Mouse (Mus musculus) heart, postnatal 4 days (tissue): Measurements from ENCODE around the gene Sds. TPM values are rescaled to one million over a fixed set of nuclear protein-coding genes. Genes with fewer than 3 reads are reported as not detected.
"Not testable (repeated sequence)": the region's sequence is repeated elsewhere in the genome, so short reads cannot be mapped to it uniquely, and the experiment has no call there.

Experiments used
- DNase-seq: peaks from one replicate; pipeline ENCODE4 v3.0.0; 2021
- total RNA-seq, 2 experiments: library from RNA; stranded (reverse); gene quantifications; 2 replicates each; pipeline ENCODE4 v1.2.3; 2021

The Sds gene
- total RNA-seq, 2 experiments from 2014 or later, result not detected

- no peak for DNase-seq
Measured at GRCm38 (mm10) chr5:120493440-120493839, 17.1 kb downstream of the Sds start.

GRCm38 (mm10) chr5:120493873-120494395 lies 17.6 kb downstream of the Sds start:
- DNase-seq, result no peak

- no peak for DNase-seq
Measured at GRCm38 (mm10) chr5:120495064-120495702, 18.9 kb downstream of the Sds start.

GRCm38 (mm10) chr5:120495703-120496226 lies 19.4 kb downstream of the Sds start:
- DNase-seq, result no peak

GRCm38 (mm10) chr5:120497071-120497470 lies 20.7 kb downstream of the Sds start:
- no peak for DNase-seq

GRCm38 (mm10) chr5:120499202-120499601 lies 22.9 kb downstream of the Sds start:
- no peak for DNase-seq

GRCm38 (mm10) chr5:120500609-120501008 lies 24.3 kb downstream of the Sds start:
- not testable (repeated sequence) for DNase-seq

GRCm38 (mm10) chr5:120502147-120502621 lies 25.9 kb downstream of the Sds start:
- no peak for DNase-seq

- DNase-seq, result no peak
Measured at GRCm38 (mm10) chr5:120502675-120503143, 26.4 kb downstream of the Sds start.

GRCm38 (mm10) chr5:120503144-120503795 lies 26.9 kb downstream of the Sds start, which contains the start of gene Plbd2:
TSS of gene Plbd2 (minus strand) at chr5:120503625.
- DNase-seq, result peak; percentile 90

GRCm38 (mm10) chr5:120505368-120505767 lies 29.0 kb downstream of the Sds start:
- DNase-seq, result peak; percentile 87

- no peak for DNase-seq
Measured at GRCm38 (mm10) chr5:120505781-120506180, 29.5 kb downstream of the Sds start.

- DNase-seq, result no peak
Measured at GRCm38 (mm10) chr5:120506490-120506889, 30.2 kb downstream of the Sds start.

- DNase-seq, result no peak
Measured at GRCm38 (mm10) chr5:120507311-120507710, 31.0 kb downstream of the Sds start.

GRCm38 (mm10) chr5:120510982-120511642 lies 34.8 kb downstream of the Sds start, which contains the start of gene Slc8b1:
TSS of gene Slc8b1 (plus strand) at chr5:120511168.
- peak; percentile 98 for DNase-seq

GRCm38 (mm10) chr5:120511643-120512220 lies 35.4 kb downstream of the Sds start:
- DNase-seq, result peak; percentile 34

GRCm38 (mm10) chr5:120512911-120513555 lies 36.7 kb downstream of the Sds start:
- DNase-seq, result no peak

- no peak for DNase-seq
Measured at GRCm38 (mm10) chr5:120514031-120514677, 37.8 kb downstream of the Sds start.

GRCm38 (mm10) chr5:120514754-120515153 lies 38.4 kb downstream of the Sds start:
- peak; percentile 58 for DNase-seq

GRCm38 (mm10) chr5:120515451-120515850 lies 39.1 kb downstream of the Sds start:
- DNase-seq, result no peak
